Mouse (Mus musculus) erythroblast, embryonic 14.5 days (primary cell): Measurements from ENCODE around the gene Nfatc3.
"Not testable (repeated sequence)": the region's sequence is repeated elsewhere in the genome, so short reads cannot be mapped to it uniquely, and the experiment has no call there.

ENCODE experiments used
- GATA1 ChIP-seq: IDR thresholded peaks from 2 replicates; pipeline ENCODE4 v1.6.1; 2012; ENCODE audit warnings: low read length, inconsistent platforms, mixed read lengths
- TAL1 ChIP-seq: IDR thresholded peaks from 3 replicates; pipeline ENCODE4 v1.6.1; 2012; ENCODE audit warnings: low read length, inconsistent platforms, mixed read lengths

DNA sequence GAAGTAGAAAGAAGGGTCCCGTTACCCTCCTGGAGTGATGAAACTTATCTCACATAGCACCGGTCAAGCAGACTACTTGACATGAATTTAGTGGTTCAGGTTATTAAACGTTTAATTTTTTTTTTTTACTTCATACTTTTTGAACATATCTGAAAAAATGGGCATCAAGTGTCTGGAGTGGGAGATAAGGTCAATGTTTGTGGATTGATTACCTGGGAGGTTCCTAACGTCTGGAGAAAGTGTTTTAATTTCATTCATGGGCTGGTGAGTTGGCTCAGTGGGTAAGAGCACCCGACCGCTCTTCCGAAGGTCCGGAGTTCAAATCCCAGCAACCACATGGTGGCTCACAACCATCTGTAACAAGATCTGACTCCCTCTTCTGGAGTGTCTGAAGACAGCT, 46.4 kb upstream of the Nfatc3 start:
- not testable (repeated sequence) for TF ChIP-seq GATA1, TAL1
